Mouse (Mus musculus) myocyte (in vitro differentiated cells): Measurements from ENCODE around the gene Cers6.

ENCODE experiments used
- CEBPB ChIP-seq: IDR thresholded peaks from 2 replicates; pipeline ENCODE4 v1.6.1; 2011; ENCODE audit warnings: mild to moderate bottlenecking, moderate library complexity; ENCODE audit not compliant: poor library complexity, insufficient read depth, severe bottlenecking
- MAX ChIP-seq: IDR thresholded peaks from one replicate; pipeline ENCODE4 v1.6.1; 2011; ENCODE audit warnings: low read depth, mild to moderate bottlenecking, control low read depth
- MYOG ChIP-seq, 3 experiments: IDR thresholded peaks; one replicate each; pipeline ENCODE4 v1.6.1; 2011; ENCODE audit warnings: control low read depth in 2 of 3, low read depth in 2 of 3, mild to moderate bottlenecking in 2 of 3; ENCODE audit not compliant: insufficient read length in 2 of 3, control insufficient read depth in 1 of 3, insufficient read depth in 1 of 3
- POLR2A ChIP-seq: IDR thresholded peaks from one replicate; pipeline ENCODE4 v1.6.1; 2011; ENCODE audit warnings: low read depth, mild to moderate bottlenecking, control low read depth, moderate library complexity; ENCODE audit not compliant: insufficient read length
- USF1 ChIP-seq: IDR thresholded peaks from one replicate; pipeline ENCODE4 v1.6.1; 2011; ENCODE audit warnings: low read depth, mild to moderate bottlenecking, control low read depth, moderate library complexity

- TF ChIP-seq POLR2A = no peak
- TF ChIP-seq CEBPB = no peak
- TF ChIP-seq MAX = no peak
- no peak for TF ChIP-seq MYOG (IDR thresholded peaks at IDR 0.05; ENCODE audit: control insufficient read depth in 1 of 3, insufficient read depth in 1 of 3, insufficient read length in 2 of 3, low read depth in 2 of 3)
- no peak for TF ChIP-seq USF1
These were observed 215.9 kb downstream of the Cers6 start for GRCm38 (mm10) chr2:69077189-69077588.
